Mouse (Mus musculus): ENCODE measurements around the gene Oma1.

DNA sequence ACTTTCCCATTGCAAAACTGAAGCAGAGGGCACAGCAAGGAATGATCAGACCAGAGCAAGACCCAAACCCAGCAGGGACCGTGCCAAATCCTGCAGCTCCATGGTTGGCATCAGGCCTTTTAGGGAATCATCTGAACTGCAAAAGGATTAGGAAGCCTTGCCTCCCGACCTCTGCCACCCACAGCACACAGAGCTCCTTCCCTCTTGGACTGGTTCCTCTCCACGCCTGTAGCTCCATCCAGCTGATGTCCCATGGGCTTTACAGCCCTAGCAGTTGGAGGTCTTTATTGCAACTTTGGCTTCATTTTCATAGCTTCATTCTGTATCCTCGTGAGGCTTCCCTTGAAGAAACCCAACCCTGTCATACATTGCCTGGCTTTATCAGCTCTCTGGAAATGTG lies 71.4 kb downstream of the Oma1 start:
- TF ChIP-seq CTCF (IDR thresholded peaks at IDR 0.05; ENCODE audit: low read depth) (no peak), EP300 (IDR thresholded peaks at IDR 0.05; ENCODE audit: low read depth) (no peak)

Measured in liver, postnatal 0 days (tissue).